Mouse (Mus musculus) heart, adult 2 months (tissue): ENCODE data around the gene Tob1. TPM values are rescaled to one million over a fixed set of nuclear protein-coding genes. Genes with fewer than 3 reads are reported as not detected.

Experiments used
- DNase-seq, 2 experiments: peaks; one replicate each; pipeline ENCODE4 v3.0.0; 2021
- H3K27ac ChIP-seq: fragments of 200-600 bp; 2 replicates; pipeline ENCODE4 v1.8.1; 2022
- H3K27me3 ChIP-seq: fragments of 200-500 bp; 2 replicates; pipeline ENCODE4 v1.6.1; 2012; ENCODE audit warnings: mild to moderate bottlenecking, low read length, inconsistent platforms, mixed read lengths; ENCODE audit not compliant: control insufficient read depth, insufficient read depth
- H3K36me3 ChIP-seq: fragments of 200-500 bp; 2 replicates; pipeline ENCODE4 v1.6.1; 2012; ENCODE audit warnings: low read length, inconsistent platforms; ENCODE audit not compliant: control insufficient read depth, insufficient read depth
- H3K4me1 ChIP-seq: fragments of 200-500 bp; 2 replicates; pipeline ENCODE4 v1.6.1; 2011; ENCODE audit warnings: low read length; ENCODE audit not compliant: control insufficient read depth, insufficient read depth
- H3K4me3 ChIP-seq: fragments of 200-600 bp; 2 replicates; pipeline ENCODE4 v1.8.1; 2022
- H3K79me2 ChIP-seq: fragments of 200-500 bp; replicated peaks from 2 replicates; pipeline ENCODE4 v1.6.1; 2012; ENCODE audit warnings: mild to moderate bottlenecking, inconsistent platforms, low read length, moderate library complexity, mixed read lengths; ENCODE audit not compliant: control insufficient read depth, insufficient read depth
- H3K9ac ChIP-seq: fragments of 200-500 bp; 2 replicates; pipeline ENCODE4 v1.6.1; 2012; ENCODE audit warnings: low read depth, mild to moderate bottlenecking, control low read depth, inconsistent platforms, low read length, mixed read lengths
- CTCF ChIP-seq: fragments of 200-600 bp; IDR thresholded peaks from 2 replicates; pipeline ENCODE4 v1.8.1; 2022; ENCODE audit warnings: antibody characterized with exemption, mild to moderate bottlenecking, moderate library complexity
- EP300 ChIP-seq: fragments of 200-500 bp; IDR thresholded peaks from 2 replicates; pipeline ENCODE4 v1.6.1; 2011; ENCODE audit warnings: low read depth, low read length, control low read depth; ENCODE audit not compliant: insufficient read depth
- POLR2A ChIP-seq: fragments of 200-500 bp; IDR thresholded peaks from 2 replicates; pipeline ENCODE4 v1.6.1; 2011; ENCODE audit warnings: mild to moderate bottlenecking, low read depth, low read length, control low read depth; ENCODE audit not compliant: insufficient read depth
- WGBS: fragments of 180-500 bp; shearing (Covaris S2); methylation state at CpG from one replicate; pipeline ENCODE4 v1.1.7; 2018; 5-methylcytosine and 5-hydroxymethylcytosine counted together
- intact Hi-C: fragments of 180-260 bp; cut with DNase I; formaldehyde crosslinking; loops from one replicate; pipeline ENCODE4 v1.15.1; 2025
- polyA plus RNA-seq: library from polyadenylated mRNA; depleted of rRNA; stranded (reverse); fragments of >200 nt; gene quantifications from 2 replicates; pipeline ENCODE4 v1.2.3, GENCODE M21; 2012; rRNA removed
- total RNA-seq, 2 experiments: library from RNA; stranded (reverse); gene quantifications; 2 replicates each; pipeline ENCODE4 v1.2.3; 2021

Tob1 gene
- total and polyA plus RNA-seq, 3 experiments = 29.0 to 55.1 (median 47.6) TPM

DNA sequence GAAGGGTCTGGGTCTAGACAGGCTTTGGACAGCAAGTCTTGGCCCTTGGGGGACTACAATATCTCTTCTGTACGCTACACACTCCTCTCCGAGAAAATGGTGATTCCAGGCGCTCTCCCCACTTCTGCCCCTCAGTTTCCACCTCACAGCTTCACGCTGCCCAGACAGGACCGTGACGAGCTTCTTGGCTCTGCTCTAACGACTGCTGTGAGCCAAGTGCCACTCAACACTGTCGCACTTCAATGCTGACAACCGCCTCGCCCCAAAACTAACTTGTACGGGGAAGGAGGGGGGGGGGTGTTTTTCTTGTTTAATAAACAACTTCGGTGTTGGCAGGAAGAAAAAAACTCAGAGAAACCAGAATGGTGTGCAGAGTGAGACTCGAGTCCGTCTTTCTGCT, 46.7 kb downstream of the Tob1 start:
- intact Hi-C loops = no loop called here
- TF ChIP-seq EP300 (no peak), CTCF (no peak), POLR2A (no peak)
- Histone ChIP-seq H3K4me1 (no peaks in the 10 kb centered on the region), H3K36me3 (no peaks in the 10 kb centered on the region), H3K79me2 (no peaks in the 10 kb centered on the region), H3K4me3 (no peak overlapping the region), H3K27ac (no peak overlapping the region), H3K9ac (no peak overlapping the region), H3K27me3 (no peaks in the 10 kb centered on the region)
- 51% methylated on average over 14 of the region's 14 CpGs for WGBS
- peak in 1 of 2 experiments; percentile 31 for DNase-seq

DNA sequence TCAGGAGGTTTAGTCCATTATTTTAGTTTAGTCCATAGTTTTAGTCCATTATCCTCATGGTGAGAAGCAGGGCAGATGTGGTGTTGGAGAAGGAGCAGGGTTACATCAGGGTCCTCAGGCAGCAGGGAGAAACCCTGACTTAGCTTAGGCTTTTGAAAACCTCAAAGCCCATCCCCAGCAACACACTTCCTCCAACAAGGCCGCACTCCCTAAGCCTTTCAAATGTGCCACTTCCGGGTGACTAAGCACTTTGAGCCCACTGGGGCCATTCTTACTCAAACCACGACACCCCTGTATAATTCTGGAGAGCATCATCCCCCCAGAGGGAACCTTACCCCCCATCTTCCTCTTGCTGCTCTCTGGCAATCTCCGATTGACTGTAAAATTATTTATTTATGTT, 48.6 kb downstream of the Tob1 start:
- H3K4me1 ChIP-seq = no peaks in the 10 kb centered on the region
- no peaks in the 10 kb centered on the region for H3K27me3 ChIP-seq
- no peak for DNase-seq
- TF ChIP-seq CTCF (no peak), EP300 (no peak), POLR2A (no peak)
- intact Hi-C loops = no loop called here
- H3K27ac ChIP-seq = no peak overlapping the region
- WGBS = 80% methylated on average over 4 of the region's 4 CpGs
- H3K36me3 ChIP-seq = no peaks in the 10 kb centered on the region
- no peaks in the 10 kb centered on the region for H3K79me2 ChIP-seq
- H3K9ac ChIP-seq = no peak overlapping the region
- H3K4me3 ChIP-seq = no peak overlapping the region

DNA sequence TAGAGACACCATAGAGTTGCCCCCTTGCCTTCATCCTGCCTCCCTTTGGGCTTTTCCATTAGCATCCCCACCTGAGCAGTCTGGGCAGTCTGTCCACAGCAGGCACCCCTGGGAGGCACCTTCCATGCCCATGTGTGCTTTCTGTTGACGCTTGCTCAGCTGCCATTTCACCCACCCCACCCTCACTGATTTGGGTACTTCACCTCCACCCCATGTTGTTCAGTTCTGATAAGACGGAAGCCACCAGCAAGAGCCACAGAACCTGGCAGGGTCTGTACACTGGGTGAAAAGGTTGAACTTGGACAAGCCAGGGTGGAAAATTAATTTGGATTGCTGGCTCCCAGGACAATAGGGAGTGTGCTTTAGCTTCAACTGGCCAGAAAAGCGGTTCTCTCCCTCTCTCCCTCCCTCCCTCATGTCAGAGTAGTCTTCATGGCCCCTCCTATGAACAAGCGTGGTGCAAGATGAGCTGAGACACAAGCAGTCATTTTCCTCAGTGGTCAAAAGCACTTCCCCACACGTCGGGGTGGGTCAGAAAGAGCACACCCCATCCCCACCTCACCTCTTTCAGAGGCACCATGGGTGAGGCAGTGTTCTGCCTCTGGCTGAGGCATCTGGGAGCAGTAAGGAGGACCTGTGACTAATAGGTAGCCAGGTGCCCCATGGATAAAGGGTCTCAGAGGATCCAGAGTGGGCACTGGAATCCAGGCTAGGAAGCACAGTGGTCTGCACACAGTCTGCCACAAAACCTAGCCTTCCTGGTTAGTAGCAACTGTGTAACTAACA, 50.5 kb downstream of the Tob1 start:
- no peaks in the 10 kb centered on the region for H3K79me2 ChIP-seq
- H3K9ac ChIP-seq = no peak overlapping the region
- H3K27ac ChIP-seq = no peak overlapping the region
- H3K4me1 ChIP-seq = 0 out of 2 replicates have a peak, but pooled peaks cover 2% of the 10 kb centered on the region
- no peak for DNase-seq
- H3K27me3 ChIP-seq = no peaks in the 10 kb centered on the region
- intact Hi-C loops = no loop called here
- H3K36me3 ChIP-seq = no peaks in the 10 kb centered on the region
- TF ChIP-seq POLR2A (no peak), CTCF (no peak), EP300 (no peak)
- WGBS = 59% methylated on average over 6 of the region's 6 CpGs
- H3K4me3 ChIP-seq = no peak overlapping the region

Other genes with a start within 250 kb of the Tob1 start
- 10 to 100 TPM in 1 of 2 experiments, 1 to 10 TPM in 1; 7.4 to 11.4 TPM for gene Gm20390, start 243.2 kb upstream of the Tob1 start, total RNA-seq
- 10.5 and 11.1 TPM in 2 replicates for gene Gm20390, start 243.2 kb upstream of the Tob1 start, polyA plus RNA-seq
- gene Nme1, start 242.9 kb upstream of the Tob1 start, total RNA-seq = 10 to 100 TPM; 13.9 to 19.7 TPM
- gene Nme1, start 242.9 kb upstream of the Tob1 start, polyA plus RNA-seq = 32.4 and 35.2 TPM in 2 replicates
- gene Spag9, start 215.4 kb upstream of the Tob1 start, total RNA-seq = 100 to 1,000 TPM; 131 to 155 TPM
- 23.9 and 40.7 TPM in 2 replicates for gene Spag9, start 215.4 kb upstream of the Tob1 start, polyA plus RNA-seq
- 1 to 10 TPM; 4.3 to 6.3 TPM for gene Wfikkn2, start 34.6 kb downstream of the Tob1 start, total RNA-seq
- gene Wfikkn2, start 34.6 kb downstream of the Tob1 start, polyA plus RNA-seq = 4.5 and 4.6 TPM in 2 replicates
- under 1 TPM; 0.30 to 0.44 TPM for gene Gm21885, start 70.4 kb downstream of the Tob1 start, total RNA-seq
- not detected in 2 replicates for gene Gm21885, start 70.4 kb downstream of the Tob1 start, polyA plus RNA-seq
- 10 to 100 TPM; 32.1 to 36.0 TPM for gene Luc7l3, start 110.5 kb downstream of the Tob1 start, total RNA-seq
- gene Luc7l3, start 110.5 kb downstream of the Tob1 start, polyA plus RNA-seq = 8.1 and 17.2 TPM in 2 replicates
- gene Ankrd40, start 116.5 kb downstream of the Tob1 start, total RNA-seq = 100 to 1,000 TPM; 254 to 285 TPM
- gene Ankrd40, start 116.5 kb downstream of the Tob1 start, polyA plus RNA-seq = 287 and 346 TPM in 2 replicates
- 1 to 10 TPM; 1.6 to 2.3 TPM for gene Abcc3, start 181.5 kb downstream of the Tob1 start, total RNA-seq
- 1.8 and 2.0 TPM in 2 replicates for gene Abcc3, start 181.5 kb downstream of the Tob1 start, polyA plus RNA-seq